Mouse (Mus musculus) induced T-regulatory cell, adult 2 months (primary cell): ENCODE results near the gene Gata5.

Source experiments
- DNase-seq: peaks from one replicate; pipeline ENCODE4 v3.0.0-alpha.2; 2012; ENCODE audit warnings: low read depth

Gene Gata5

DNA sequence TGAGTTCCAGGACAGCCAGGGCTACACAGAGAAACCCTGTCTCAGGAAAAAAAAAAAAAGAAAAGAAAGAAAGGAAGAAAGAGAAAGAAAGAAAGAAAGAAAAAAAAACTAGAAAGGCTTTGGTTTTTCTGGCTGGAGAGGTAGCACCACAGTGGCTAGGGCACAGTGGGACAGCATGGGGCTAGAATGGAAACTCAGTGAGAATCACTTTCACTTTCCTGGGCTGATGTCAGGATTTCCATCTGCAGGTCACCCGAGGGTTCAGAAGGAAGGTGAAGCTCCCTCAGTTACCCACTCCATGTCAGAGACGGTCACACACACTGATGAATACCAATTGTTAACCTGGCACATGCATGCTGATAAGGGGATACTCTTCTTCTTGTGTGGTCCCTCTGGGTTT is 26.8 kb downstream of the Gata5 start:
- peak; percentile 45 for DNase-seq

- no peak for DNase-seq
Measured at GRCm38 (mm10) chr2:180306423-180307168, 27.9 kb downstream of the Gata5 start.

- DNase-seq, result no peak
Measured at GRCm38 (mm10) chr2:180306009-180306408, 28.5 kb downstream of the Gata5 start.

DNA sequence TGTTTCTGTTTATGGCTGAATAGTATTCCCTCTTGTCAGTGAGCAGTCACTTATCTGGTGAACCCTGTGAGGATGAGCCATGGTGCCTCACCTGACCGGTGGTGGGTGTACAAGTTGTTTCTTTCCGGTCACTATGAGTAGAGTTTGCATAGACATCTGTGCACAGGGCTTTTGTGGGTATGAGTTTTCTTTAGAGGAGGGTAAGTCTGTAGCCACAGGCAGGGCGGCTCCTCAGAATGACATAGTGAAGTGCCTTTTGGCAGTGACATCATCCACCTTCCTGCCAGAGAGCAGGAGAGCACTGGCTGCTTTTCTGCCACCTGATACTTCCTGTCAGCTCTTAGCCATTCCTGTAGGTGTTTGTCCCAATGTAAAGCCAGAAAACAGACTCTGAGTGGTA is 29.0 kb downstream of the Gata5 start:
- DNase-seq, result peak; percentile 67

GRCm38 (mm10) chr2:180304554-180304953 is 29.9 kb downstream of the Gata5 start:
- DNase-seq, result peak; percentile 12

GRCm38 (mm10) chr2:180303468-180303867 is 31.0 kb downstream of the Gata5 start:
- no peak for DNase-seq

DNA sequence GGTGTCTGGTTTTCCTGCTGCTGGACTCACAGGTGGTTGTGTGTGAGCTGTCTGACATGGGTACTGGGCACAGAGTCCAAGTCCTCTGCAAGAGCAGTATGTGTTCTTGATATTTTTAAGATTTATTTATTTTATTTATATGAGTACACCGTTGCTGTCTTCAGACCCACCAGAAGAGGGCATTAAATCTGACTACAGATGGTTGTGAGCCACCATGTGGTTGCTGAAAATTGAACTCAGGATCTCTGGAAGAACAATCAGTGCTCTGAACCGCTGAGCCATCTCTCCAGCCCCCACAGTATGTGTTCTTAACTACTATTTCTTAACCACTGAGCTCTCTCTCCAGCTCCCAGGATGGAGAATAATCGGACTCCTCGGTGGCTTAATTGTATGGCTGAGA is 32.3 kb downstream of the Gata5 start:
- DNase-seq, result no peak

GRCm38 (mm10) chr2:180300771-180301170 is 33.7 kb downstream of the Gata5 start:
- no peak for DNase-seq

DNA sequence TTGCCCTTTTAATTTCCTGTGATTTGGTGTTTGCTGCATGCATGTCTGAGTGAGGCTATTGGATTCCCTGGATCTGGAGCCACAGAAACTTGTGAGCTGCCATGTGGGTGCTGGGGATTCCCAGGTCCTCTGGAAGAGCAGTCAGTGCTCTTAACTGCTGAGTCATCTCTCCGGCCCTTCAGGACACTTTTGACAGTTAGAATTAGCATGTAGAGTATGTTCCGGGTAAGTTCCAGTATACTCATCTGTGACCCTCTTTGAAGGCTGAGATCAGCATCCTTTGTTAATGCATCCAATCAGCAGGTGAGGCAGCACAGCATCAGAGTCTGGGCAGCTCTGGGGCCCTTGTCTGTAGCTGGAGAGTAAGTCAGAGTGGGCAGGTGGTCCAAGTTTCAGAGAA is 34.2 kb downstream of the Gata5 start:
- no peak for DNase-seq

- DNase-seq, result no peak
Measured at GRCm38 (mm10) chr2:180292906-180293305, 41.6 kb downstream of the Gata5 start.

GRCm38 (mm10) chr2:180292026-180292425 is 42.5 kb downstream of the Gata5 start:
- DNase-seq, result no peak

DNA sequence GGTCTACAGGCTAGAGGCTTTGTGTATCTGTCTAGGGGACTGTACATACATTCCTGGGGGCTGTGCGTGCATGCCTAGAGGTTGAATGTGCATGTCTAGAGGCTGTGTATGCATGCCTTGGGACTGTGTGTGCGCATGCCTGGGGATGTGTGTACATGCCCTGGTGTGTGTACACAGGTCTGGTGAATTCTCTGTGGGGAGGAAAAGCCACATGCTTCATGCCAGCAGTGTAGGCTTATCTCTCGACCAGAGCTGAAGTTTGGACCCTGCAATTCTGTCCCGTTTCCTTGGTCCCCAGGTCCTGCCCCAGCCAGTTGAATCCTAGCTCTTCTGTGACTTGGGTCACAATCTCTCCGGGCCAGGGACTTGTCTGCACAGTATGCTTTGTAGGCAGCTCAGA is 42.9 kb downstream of the Gata5 start:
- DNase-seq, result no peak

- no peak for DNase-seq
Measured at GRCm38 (mm10) chr2:180290503-180290902, 44.0 kb downstream of the Gata5 start.

- no peak for DNase-seq
Measured at GRCm38 (mm10) chr2:180289440-180290108, 44.9 kb downstream of the Gata5 start, which contains the start of gene Rbbp8nl. Rbbp8nl (minus strand) TSS chr2:180289879.

GRCm38 (mm10) chr2:180288966-180289365 is 45.5 kb downstream of the Gata5 start:
- DNase-seq, result no peak

DNA sequence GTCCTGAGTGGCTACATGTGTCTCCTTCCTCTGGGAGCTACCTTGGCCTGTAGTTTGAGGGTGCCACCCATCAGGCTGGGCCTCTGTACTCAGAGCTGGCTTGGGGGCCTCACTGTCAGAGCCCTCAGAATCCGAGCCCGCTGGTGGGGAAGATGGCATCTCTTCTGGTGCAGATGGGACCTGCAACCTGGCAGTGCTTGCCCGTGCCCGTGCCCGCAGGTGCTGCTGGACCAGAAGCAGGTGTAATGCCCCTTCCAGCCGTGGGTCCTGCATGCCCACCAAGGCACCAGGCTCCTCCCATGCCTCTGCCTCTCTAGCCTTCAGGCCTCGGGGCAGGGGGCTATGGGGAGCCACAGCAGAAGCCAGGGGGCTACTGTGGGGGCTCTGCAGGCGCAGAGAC is 55.2 kb downstream of the Gata5 start:
- DNase-seq, result no peak

GRCm38 (mm10) chr2:180277773-180278320 is 56.7 kb downstream of the Gata5 start:
- no peak for DNase-seq

GRCm38 (mm10) chr2:180276851-180277259 is 57.6 kb downstream of the Gata5 start:
- peak; percentile 91 for DNase-seq

GRCm38 (mm10) chr2:180276385-180276784 is 58.1 kb downstream of the Gata5 start:
- DNase-seq, result no peak

GRCm38 (mm10) chr2:180275836-180276235 is 58.7 kb downstream of the Gata5 start:
- DNase-seq, result peak; percentile 93
